ENCODE assay signal across 8 mouse cellular contexts in the genomic region with DNA sequence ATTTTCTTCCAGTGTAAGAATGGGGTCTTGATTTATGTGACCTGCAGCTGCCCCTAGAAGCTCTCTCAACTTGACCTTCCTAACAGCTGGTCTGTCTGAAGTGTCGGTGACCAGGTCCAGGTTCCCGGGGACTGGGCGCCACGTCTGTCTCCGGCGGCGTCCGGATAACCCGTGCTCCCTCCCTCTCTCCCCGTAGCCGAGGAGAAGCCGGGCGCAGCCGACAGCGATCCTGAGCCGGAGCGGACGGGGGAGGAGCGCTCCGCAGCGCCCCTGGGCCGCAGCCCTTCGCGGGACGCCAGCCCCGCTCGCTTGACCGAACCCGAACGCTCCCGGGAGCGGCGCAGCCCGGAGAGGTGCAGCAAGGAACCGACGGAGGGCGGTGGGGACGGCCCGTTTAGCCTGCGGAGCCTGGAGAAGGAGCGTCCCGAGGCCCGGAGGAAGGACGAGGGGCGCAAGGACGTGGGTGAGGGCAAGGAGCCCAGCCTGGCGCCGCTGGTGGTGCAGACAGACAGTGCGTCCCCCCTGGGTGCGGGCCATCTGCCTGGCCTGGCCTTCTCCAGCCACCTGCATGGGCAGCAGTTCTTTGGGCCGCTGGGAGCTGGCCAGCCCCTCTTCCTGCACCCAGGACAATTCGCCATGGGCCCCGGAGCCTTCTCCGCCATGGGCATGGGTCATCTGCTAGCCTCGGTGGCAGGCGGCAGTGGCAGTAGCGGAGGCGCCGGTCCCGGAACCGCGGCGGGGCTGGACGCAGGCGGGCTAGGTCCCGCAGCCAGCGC. TPM values are rescaled to one million over a fixed set of nuclear protein-coding genes. Genes with fewer than 3 reads are reported as not detected.
A peak's percentile ranks its signal among the peaks of the same experiment; 100 is the strongest.
DNase-seq lines count a peak whose midpoint lies in the region; ATAC-seq lines count a peak whose summit lies in the region.

No protein-coding gene starts in this region.

- H3K9ac ChIP-seq in limb, embryonic 13.5 days = peak overlapping the region; percentile 91
- H3K9ac ChIP-seq in stomach, embryonic 15.5 days = peak overlapping the region; percentile 16

- H3K36me3 ChIP-seq in limb, embryonic 13.5 days = peaks cover 3% of the 10 kb centered on the region; the same call in 1 of the 2 replicates
- H3K36me3 ChIP-seq in stomach, embryonic 15.5 days = no peaks in the 10 kb centered on the region

- peaks cover 83% of the 10 kb centered on the region for H3K27me3 ChIP-seq in limb, embryonic 13.5 days
- peaks cover 66% of the 10 kb centered on the region for H3K27me3 ChIP-seq in stomach, embryonic 15.5 days (replicated peaks)

- no peaks in the 10 kb centered on the region for H3K9me3 ChIP-seq in limb, embryonic 13.5 days
- H3K9me3 ChIP-seq in stomach, embryonic 15.5 days = no peaks in the 10 kb centered on the region

- 3% methylated on average over 57 of the region's 67 CpGs for WGBS in limb, embryonic 13.5 days
- WGBS in stomach, embryonic 15.5 days = 10% methylated on average over 66 of the region's 67 CpGs

- peak; percentile 58 for DNase-seq in adrenal gland, postnatal 14 days
- DNase-seq in adrenal gland, postnatal 25 days = no peak
- DNase-seq in urinary bladder, postnatal 25 days (ENCODE audit: low spot score) = peak; percentile 36
- DNase-seq in urinary bladder, postnatal 10 days (ENCODE audit: low spot score) = no peak
- no peak for DNase-seq in cerebellum, adult 18-20 months

- no peak for ATAC-seq in limb, embryonic 13.5 days (ENCODE audit: low FRiP score, low read depth)
- no peak for ATAC-seq in stomach, embryonic 15.5 days (ENCODE audit: insufficient read depth, low FRiP score, low read depth)
- no peak for ATAC-seq in erythroblast, adult 5-6 weeks (replicated peaks; ENCODE audit: low FRiP score, poor library complexity, severe bottlenecking)

- H3K4me1 ChIP-seq in limb, embryonic 13.5 days = peaks cover 70% of the 10 kb centered on the region
- H3K4me1 ChIP-seq in stomach, embryonic 15.5 days = peaks cover 31% of the 10 kb centered on the region

- H3K27ac ChIP-seq in limb, embryonic 13.5 days = peak overlapping the region; percentile 49; the same call in 1 of the 2 replicates
- H3K27ac ChIP-seq in stomach, embryonic 15.5 days = 0 out of 2 replicates have a peak overlapping the region, but pooled peaks have one; percentile 16

- peak overlapping the region; percentile 69 for H3K4me3 ChIP-seq in limb, embryonic 13.5 days
- H3K4me3 ChIP-seq in stomach, embryonic 15.5 days (replicated peaks) = peak overlapping the region; percentile 60

- H3K4me2 ChIP-seq in limb, embryonic 13.5 days (replicated peaks) = peak overlapping the region; percentile 87
- peak overlapping the region; percentile 95 for H3K4me2 ChIP-seq in stomach, embryonic 15.5 days

RNA-seq across cellular contexts. Expression of a gene that starts 5.5 kb away (rescaled TPM):
- total RNA-seq in adrenal gland, postnatal 14 days (2021) = 26.3 and 28.3 TPM in 2 replicates
- total RNA-seq in adrenal gland, postnatal 25 days (2021) = 25.6 and 27.5 TPM in 2 replicates
- 5.0 and 5.1 TPM in 2 replicates for polyA plus RNA-seq in limb, embryonic 13.5 days (2015; fragmentation: Nextera tagmentation; extraction: Ambion mirVana)
- 6.0 and 6.6 TPM in 2 replicates for polyA plus RNA-seq in stomach, embryonic 15.5 days (2015; fragmentation: Nextera tagmentation; extraction: Ambion mirVana)
- total RNA-seq in erythroblast, adult 5-6 weeks (2015; ENCODE audit: low replicate concordance) = 0.38 TPM in 1 of 2 replicates, not detected in the other
- total RNA-seq in erythroblast, adult 5-6 weeks (2017; ENCODE audit: low replicate concordance) = 0.42 and 0.85 TPM in 2 replicates

RNA-seq across cellular contexts. Expression of a gene that starts 12.3 kb away (rescaled TPM):
- not detected in 2 replicates for total RNA-seq in adrenal gland, postnatal 14 days (2021)
- not detected in 2 replicates for total RNA-seq in adrenal gland, postnatal 25 days (2021)
- polyA plus RNA-seq in limb, embryonic 13.5 days (2015; fragmentation: Nextera tagmentation; extraction: Ambion mirVana) = 0.28 TPM in 1 of 2 replicates, not detected in the other
- polyA plus RNA-seq in stomach, embryonic 15.5 days (2015; fragmentation: Nextera tagmentation; extraction: Ambion mirVana) = not detected in 2 replicates
- not detected in 2 replicates for total RNA-seq in erythroblast, adult 5-6 weeks (2015; ENCODE audit: low replicate concordance)
- total RNA-seq in erythroblast, adult 5-6 weeks (2017; ENCODE audit: low replicate concordance) = not detected in 2 replicates

RNA-seq across cellular contexts. Expression of a gene that starts 48.4 kb away (rescaled TPM):
- total RNA-seq in adrenal gland, postnatal 14 days (2021) = not detected in 2 replicates
- total RNA-seq in adrenal gland, postnatal 25 days (2021) = not detected in 2 replicates
- polyA plus RNA-seq in limb, embryonic 13.5 days (2015; fragmentation: Nextera tagmentation; extraction: Ambion mirVana) = 25.1 and 29.3 TPM in 2 replicates
- polyA plus RNA-seq in stomach, embryonic 15.5 days (2015; fragmentation: Nextera tagmentation; extraction: Ambion mirVana) = 0.28 and 0.30 TPM in 2 replicates
- total RNA-seq in erythroblast, adult 5-6 weeks (2015; ENCODE audit: low replicate concordance) = not detected in 2 replicates
- total RNA-seq in erythroblast, adult 5-6 weeks (2017; ENCODE audit: low replicate concordance) = not detected in 2 replicates

Comparison
In these comparisons a context has a peak if more than half of its experiments do, and no peak if none do; other contexts are left out.
1. DNase-seq: peak in adrenal gland, postnatal 14 days (single experiment) and urinary bladder, postnatal 25 days (single experiment); none in adrenal gland, postnatal 25 days (single experiment), urinary bladder, postnatal 10 days (single experiment) and cerebellum, adult 18-20 months (0 of 2).
2. RNA of a gene that starts 5.5 kb away (total RNA-seq): 25.6 to 27.5 TPM in adrenal gland, postnatal 25 days and 26.3 to 28.3 TPM in adrenal gland, postnatal 14 days; 0.38 to 0.85 TPM in erythroblast, adult 5-6 weeks; every median in the first group is over 10 times any median in the second.